Mouse (Mus musculus) gastrocnemius, adult 8-10 months (tissue): ENCODE data around the gene Tm4sf20. TPM values are rescaled to one million over a fixed set of nuclear protein-coding genes. Genes with fewer than 3 reads are reported as not detected.

Source experiments
- DNase-seq, 2 experiments: peaks; one replicate each; pipeline ENCODE4 v3.0.0; 2022; ENCODE audit warnings: low spot score in 2 of 2
- total RNA-seq, 4 experiments: library from RNA; stranded (reverse); gene quantifications; 2 replicates each; pipeline ENCODE4 v1.2.4; 2022

The Tm4sf20 gene
- not detected for total RNA-seq

- DNase-seq, result no peak
These were observed at the start of gene Tm4sf20 for GRCm38 (mm10) chr1:82768269-82768668. Gene Tm4sf20 (minus strand): TSS chr1:82768461.

DNA sequence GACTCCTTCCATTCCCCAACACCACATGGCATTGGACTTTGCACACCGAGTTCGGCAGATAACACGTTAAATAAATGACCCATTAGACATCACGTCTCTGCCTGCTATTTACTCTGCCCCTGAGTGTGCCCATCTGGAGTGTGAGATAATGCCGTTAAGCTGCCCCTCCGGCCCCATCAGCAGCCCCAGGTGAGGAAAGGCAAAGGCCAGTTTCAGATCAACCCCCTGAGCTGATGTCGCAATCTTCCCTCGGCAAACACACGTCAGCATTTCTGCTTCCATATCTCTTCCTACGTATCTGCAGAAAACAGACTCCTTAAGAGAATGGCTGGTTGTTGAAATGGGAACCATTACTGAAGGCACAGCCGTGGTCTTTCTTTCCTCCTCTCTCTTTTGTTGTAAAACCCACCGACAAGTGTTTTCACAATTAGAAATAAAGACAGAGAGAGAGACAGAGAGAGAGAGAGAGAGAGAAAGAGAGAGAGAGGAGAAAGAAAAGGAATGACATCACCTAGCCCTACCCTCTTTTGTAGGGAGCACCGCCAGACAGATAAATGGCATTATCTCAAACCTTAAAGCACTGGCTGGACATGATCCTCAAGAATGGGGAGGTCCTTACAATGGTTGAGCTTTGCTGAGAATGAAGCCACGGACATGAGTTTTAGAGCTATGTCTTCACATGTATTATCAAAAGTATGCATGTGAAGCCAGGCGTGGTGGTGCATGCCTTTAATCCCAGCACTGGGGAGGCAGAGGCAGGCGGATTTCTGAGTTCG lies 47.9 kb upstream of the Tm4sf20 start:
- DNase-seq, result no peak

GRCm38 (mm10) chr1:82811766-82812165 lies 43.5 kb upstream of the Tm4sf20 start:
- no peak for DNase-seq

DNA sequence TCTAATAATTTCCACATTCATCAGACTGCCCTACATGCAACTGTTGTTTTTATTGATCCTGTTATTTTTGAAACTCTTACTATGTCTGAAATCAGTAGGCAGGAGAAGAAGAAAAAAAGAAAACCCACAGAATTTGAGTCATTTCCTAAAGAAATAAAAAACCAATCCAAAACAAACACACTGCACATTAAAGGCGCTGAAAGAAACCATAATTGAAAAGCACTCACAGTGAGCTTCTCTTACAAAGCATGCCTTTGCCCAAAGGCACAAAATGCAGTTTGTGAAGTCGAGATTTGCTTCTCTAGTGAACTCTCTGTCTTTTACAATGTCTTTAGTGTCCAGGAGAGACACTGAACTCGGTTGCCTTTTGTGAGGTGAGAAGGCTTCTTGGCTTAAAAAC lies 40.3 kb upstream of the Tm4sf20 start:
- no peak for DNase-seq

- no peak for DNase-seq
These were observed 38.9 kb upstream of the Tm4sf20 start for GRCm38 (mm10) chr1:82807206-82807605.

DNA sequence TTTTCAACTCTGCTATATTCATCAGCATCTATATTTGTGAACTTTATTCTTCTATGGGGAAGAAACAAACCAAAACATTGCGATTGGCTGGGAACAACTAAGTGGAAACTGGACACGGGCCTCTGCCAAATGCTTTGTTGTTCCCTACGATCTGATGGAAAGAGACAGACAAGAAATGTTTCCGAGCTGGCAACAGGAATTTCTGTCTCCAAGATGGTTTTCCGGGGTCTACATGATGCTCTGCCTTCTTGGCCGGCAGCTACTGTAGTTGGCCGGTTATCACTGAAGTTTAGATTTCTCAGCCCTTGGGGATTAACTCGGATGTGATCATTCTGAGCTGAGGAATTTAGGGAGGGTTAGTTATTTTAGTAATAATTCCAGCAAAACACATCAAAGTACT lies 38.1 kb upstream of the Tm4sf20 start:
- no peak for DNase-seq

- no peak for DNase-seq
These were observed 35.8 kb upstream of the Tm4sf20 start for GRCm38 (mm10) chr1:82804059-82804458.

DNA sequence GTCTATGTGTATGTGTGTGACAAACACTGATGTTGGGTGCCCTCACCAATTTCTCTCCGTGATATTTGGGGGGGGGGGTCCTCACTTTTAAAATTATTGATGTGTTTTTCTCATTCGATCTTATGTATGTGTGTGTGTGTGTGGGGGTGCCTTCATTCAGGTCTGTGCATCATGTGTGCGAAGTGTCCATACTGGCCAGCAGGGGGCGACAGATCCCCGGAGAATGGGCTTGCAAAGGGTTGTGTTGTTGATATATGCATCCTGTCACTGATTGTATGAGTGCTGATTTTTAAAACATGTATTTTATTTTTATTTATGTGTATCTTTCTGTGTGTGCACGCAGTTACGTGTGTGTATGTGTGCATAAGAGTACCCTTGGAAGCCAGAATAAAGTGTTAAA lies 35.3 kb upstream of the Tm4sf20 start:
- DNase-seq, result no peak

DNA sequence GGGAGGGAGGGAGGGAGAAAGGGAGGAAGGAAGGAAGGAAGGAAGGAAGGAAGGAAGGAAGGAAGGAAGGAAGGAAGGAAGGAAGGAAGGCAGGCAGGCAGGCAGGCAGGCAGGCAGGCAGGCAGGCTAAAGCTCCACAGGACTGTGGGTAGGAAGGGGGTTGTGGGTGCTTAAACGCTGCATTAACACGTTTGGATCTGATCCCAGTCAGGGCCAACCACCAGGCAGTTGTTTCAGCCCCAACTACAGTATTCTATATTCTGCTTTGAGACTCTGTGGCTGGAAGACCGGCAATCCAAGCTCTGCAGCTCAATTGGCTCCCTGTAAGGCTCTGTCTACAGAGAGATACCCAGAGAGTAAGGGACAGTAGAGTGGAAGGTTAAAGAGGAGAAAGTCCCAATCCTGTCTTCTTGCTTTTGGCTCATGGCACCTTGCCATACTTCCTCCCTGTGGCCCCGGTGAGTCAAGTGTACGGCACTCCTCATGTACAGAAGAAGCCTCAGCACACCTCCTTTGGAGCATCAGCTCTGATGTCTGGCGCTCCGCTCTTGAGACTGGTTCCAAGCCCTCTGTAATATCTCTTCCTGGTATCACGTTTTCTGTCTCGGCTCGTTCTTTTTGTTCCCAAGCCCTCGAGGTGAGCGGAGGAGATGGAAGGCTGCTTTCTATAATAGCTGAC lies 33.0 kb upstream of the Tm4sf20 start:
- DNase-seq, result no peak

GRCm38 (mm10) chr1:82798922-82799321 lies 30.7 kb upstream of the Tm4sf20 start:
- DNase-seq, result no peak

- no peak for DNase-seq
These were observed 30.0 kb upstream of the Tm4sf20 start for GRCm38 (mm10) chr1:82798304-82798703.

GRCm38 (mm10) chr1:82797088-82797487 lies 28.8 kb upstream of the Tm4sf20 start:
- no peak for DNase-seq

- no peak for DNase-seq
These were observed 27.6 kb upstream of the Tm4sf20 start for GRCm38 (mm10) chr1:82795702-82796443.

DNA sequence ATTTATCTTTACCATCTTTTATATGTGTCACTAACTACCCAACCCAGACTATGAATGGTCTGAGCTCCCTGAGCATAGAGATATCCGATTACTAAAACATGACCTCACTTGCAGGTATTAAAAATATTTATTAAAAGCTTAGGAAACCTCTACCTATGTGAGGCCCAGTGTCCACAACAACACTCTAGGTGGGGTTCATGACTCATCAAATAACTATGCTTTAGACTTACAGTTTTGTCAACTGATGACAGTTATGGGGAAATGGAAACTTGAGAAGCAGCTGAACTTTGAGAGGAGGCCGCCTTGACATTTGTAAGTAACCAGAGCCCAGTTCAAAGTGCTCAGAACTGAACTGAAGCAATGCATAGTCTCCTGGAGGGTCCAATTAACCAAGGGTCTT lies 26.9 kb upstream of the Tm4sf20 start:
- no peak for DNase-seq

DNA sequence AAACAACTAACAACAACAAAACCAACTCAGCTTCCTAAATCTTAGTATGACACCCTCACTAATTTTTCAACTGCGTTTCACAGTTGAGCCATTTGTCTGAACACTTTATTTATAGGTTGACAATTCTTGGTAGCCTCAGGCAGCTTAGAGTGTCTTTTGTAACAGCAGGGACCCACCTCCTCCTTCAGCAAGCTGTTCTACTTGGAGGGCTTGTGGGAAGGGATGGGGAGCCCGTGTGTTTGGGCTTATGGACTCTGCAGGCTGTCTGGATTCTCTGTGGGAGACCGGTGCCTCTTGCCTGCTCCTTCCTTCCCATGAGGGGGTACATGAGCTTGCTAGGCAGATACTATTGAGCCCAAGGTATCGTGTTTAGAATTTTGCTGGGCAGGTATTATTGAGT lies 25.7 kb upstream of the Tm4sf20 start:
- DNase-seq, result no peak

GRCm38 (mm10) chr1:82793110-82793509 lies 24.8 kb upstream of the Tm4sf20 start:
- DNase-seq, result no peak

GRCm38 (mm10) chr1:82792238-82792637 lies 24.0 kb upstream of the Tm4sf20 start:
- DNase-seq, result no peak

GRCm38 (mm10) chr1:82791105-82791504 lies 22.8 kb upstream of the Tm4sf20 start:
- no peak for DNase-seq

DNA sequence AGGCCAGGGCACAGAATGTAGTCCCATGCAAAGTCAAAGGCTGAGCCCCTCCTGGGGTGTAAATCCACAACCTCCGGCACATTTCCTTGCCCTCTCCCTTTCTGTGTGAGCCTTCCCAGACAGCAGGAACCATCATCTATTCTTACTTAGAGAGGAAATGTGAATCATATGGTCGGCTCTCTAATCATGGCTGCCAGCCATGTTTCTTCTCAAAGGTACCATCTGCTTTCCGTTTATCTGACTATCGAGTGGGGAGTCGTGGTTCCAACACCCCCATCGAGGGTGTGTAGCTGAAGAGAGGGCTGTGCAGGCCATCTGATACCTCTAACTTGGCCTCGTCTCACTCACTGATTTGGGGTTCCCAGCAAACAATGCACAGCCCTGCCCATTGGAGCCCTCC lies 19.8 kb upstream of the Tm4sf20 start:
- no peak for DNase-seq

- DNase-seq, result peak; percentile 20 to 36
These were observed 19.2 kb upstream of the Tm4sf20 start for GRCm38 (mm10) chr1:82787414-82787813.

- DNase-seq, result no peak
These were observed 17.3 kb upstream of the Tm4sf20 start for GRCm38 (mm10) chr1:82785546-82785945.

GRCm38 (mm10) chr1:82783559-82783958 lies 15.3 kb upstream of the Tm4sf20 start:
- DNase-seq, result no peak
